Mouse (Mus musculus): ENCODE measurements around the gene Tefm. TPM values are rescaled to one million over a fixed set of nuclear protein-coding genes. Genes with fewer than 3 reads are reported as not detected.
A peak's percentile ranks its signal among the peaks of the same experiment; 100 is the strongest.
"Not testable (repeated sequence)": the region's sequence is repeated elsewhere in the genome, so short reads cannot be mapped to it uniquely, and the experiment has no call there.

Tefm gene
- polyA plus RNA-seq (2012; rRNA removed), result 6.4 and 8.2 TPM in 2 replicates

- peak; percentile 50 for DNase-seq (ENCODE audit: low read depth)
Observed at GRCm38 (mm10) chr11:80141825-80142521, at the start of gene Tefm. TSS of gene Tefm (minus strand) at chr11:80142175.

GRCm38 (mm10) chr11:80190280-80190679 is 48.3 kb upstream of the Tefm start:
- no peak for DNase-seq (ENCODE audit: low read depth)

GRCm38 (mm10) chr11:80185441-80185976 is 43.5 kb upstream of the Tefm start:
- not testable (repeated sequence) for DNase-seq (ENCODE audit: low read depth)

- DNase-seq (ENCODE audit: low read depth), result no peak
Observed at GRCm38 (mm10) chr11:80184531-80185071, 42.6 kb upstream of the Tefm start.

- DNase-seq (ENCODE audit: low read depth), result no peak
Observed at GRCm38 (mm10) chr11:80183705-80184255, 41.8 kb upstream of the Tefm start, which contains the start of gene Rnf135. TSS of gene Rnf135 (plus strand) at chr11:80183851.

GRCm38 (mm10) chr11:80183054-80183704 is 41.2 kb upstream of the Tefm start:
- DNase-seq (ENCODE audit: low read depth), result peak; percentile 42

GRCm38 (mm10) chr11:80181021-80181749 is 39.2 kb upstream of the Tefm start:
- DNase-seq (ENCODE audit: low read depth), result no peak

GRCm38 (mm10) chr11:80178316-80178715 is 36.3 kb upstream of the Tefm start:
- no peak for DNase-seq (ENCODE audit: low read depth)

GRCm38 (mm10) chr11:80176911-80177895 is 35.2 kb upstream of the Tefm start:
- DNase-seq (ENCODE audit: low read depth), result no peak

- no peak for DNase-seq (ENCODE audit: low read depth)
Observed at GRCm38 (mm10) chr11:80173963-80174670, 32.1 kb upstream of the Tefm start.

GRCm38 (mm10) chr11:80171884-80172283 is 29.9 kb upstream of the Tefm start:
- DNase-seq (ENCODE audit: low read depth), result no peak

- DNase-seq (ENCODE audit: low read depth), result no peak
Observed at GRCm38 (mm10) chr11:80170351-80170750, 28.4 kb upstream of the Tefm start.

GRCm38 (mm10) chr11:80169629-80170028 is 27.7 kb upstream of the Tefm start:
- DNase-seq (ENCODE audit: low read depth), result no peak

GRCm38 (mm10) chr11:80168611-80169249 is 26.8 kb upstream of the Tefm start:
- DNase-seq (ENCODE audit: low read depth), result no peak

- no peak for DNase-seq (ENCODE audit: low read depth)
Observed at GRCm38 (mm10) chr11:80168121-80168520, 26.1 kb upstream of the Tefm start.

GRCm38 (mm10) chr11:80164224-80164623 is 22.2 kb upstream of the Tefm start:
- DNase-seq (ENCODE audit: low read depth), result no peak

- DNase-seq (ENCODE audit: low read depth), result no peak
Observed at GRCm38 (mm10) chr11:80163362-80164116, 21.6 kb upstream of the Tefm start.

- no peak for DNase-seq (ENCODE audit: low read depth)
Observed at GRCm38 (mm10) chr11:80161041-80161440, 19.1 kb upstream of the Tefm start.

GRCm38 (mm10) chr11:80159018-80159417 is 17.0 kb upstream of the Tefm start:
- no peak for DNase-seq (ENCODE audit: low read depth)
